Mouse (Mus musculus): Measurements from ENCODE around the gene Sult4a1. TPM values are rescaled to one million over a fixed set of nuclear protein-coding genes. Genes with fewer than 3 reads are reported as not detected.

Sult4a1 gene
- polyA plus RNA-seq, 1 experiment from 2014 or later = 29.1 TPM

DNA sequence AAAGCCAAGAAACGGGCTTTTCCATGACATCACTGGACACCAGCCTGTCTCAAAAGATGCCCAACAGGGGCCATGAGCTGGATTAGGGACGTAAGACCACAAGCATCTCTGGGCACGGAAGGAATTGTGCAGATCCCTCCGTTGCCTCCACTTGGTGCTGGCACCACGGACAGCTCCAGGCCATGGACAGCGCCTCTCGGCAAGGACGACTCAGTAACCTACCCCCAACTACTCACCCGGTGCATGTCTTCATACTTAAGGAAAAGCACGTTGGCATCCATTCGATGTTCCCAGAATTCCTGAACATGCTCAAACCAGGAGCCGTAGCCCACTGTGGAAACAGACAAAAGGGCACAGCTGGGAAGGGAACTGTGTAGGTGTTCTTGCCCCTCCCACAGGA, 19.2 kb downstream of the Sult4a1 start:
- Histone ChIP-seq H3K36me3 (no peaks in the 10 kb centered on the region), H3K4me1 (0 out of 2 replicates have a peak, but pooled peaks cover 3% of the 10 kb centered on the region), H3K27ac (no peak overlapping the region), H3K27me3 (peaks cover 3% of the 10 kb centered on the region; the same call in 1 of the 2 replicates), H3K9me3 (replicated peaks) (no peaks in the 10 kb centered on the region), H3K9ac (no peak overlapping the region), H3K4me2 (replicated peaks) (no peak overlapping the region), H3K4me3 (no peak overlapping the region)
- ATAC-seq (ENCODE audit: low FRiP score) = no peak
- 40% methylated on average over 12 of the region's 12 CpGs for WGBS

DNA sequence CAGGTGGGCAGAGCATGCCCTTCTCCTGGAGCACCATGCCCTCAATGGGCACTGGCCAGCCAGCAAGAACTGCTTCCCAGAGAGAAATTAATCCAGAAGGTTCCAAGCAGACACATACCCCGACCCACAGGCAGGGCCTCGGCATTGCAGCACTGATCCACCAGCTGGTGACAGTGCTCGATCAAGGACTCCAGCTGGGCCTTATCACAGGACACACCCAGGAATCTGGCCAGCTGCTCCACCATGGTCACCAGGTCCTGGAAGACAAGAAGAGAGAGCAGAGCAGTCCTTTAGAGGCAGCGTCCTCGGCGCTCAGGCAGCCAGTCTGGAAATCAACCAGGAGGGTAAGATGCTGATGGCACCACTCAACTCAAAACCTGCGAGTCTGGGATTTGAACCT, 25.5 kb downstream of the Sult4a1 start:
- 72% methylated on average over 7 of the region's 7 CpGs for WGBS
- H3K27ac ChIP-seq = no peak overlapping the region
- no peak for ATAC-seq (ENCODE audit: low FRiP score)

GRCm38 (mm10) chr15:84079519-84079918, 26.0 kb downstream of the Sult4a1 start:
- no peak for ATAC-seq (ENCODE audit: low FRiP score)
- Histone ChIP-seq H3K36me3 (peaks cover 6% of the 10 kb centered on the region; the same call in 1 of the 2 replicates), H3K27me3 (peaks cover 5% of the 10 kb centered on the region)

More for the DNA sequence above, 25.5 kb downstream of the Sult4a1 start:
- Histone ChIP-seq H3K4me3 (no peak overlapping the region), H3K4me1 (no peaks in the 10 kb centered on the region), H3K27me3 (peaks cover 1% of the 10 kb centered on the region; the same call in 1 of the 2 replicates), H3K36me3 (peaks cover 6% of the 10 kb centered on the region; the same call in 1 of the 2 replicates), H3K9me3 (replicated peaks) (no peaks in the 10 kb centered on the region), H3K4me2 (replicated peaks) (no peak overlapping the region), H3K9ac (no peak overlapping the region)

GRCm38 (mm10) chr15:84078667-84079066, 26.9 kb downstream of the Sult4a1 start:
- peaks cover 6% of the 10 kb centered on the region; the same call in 1 of the 2 replicates for H3K36me3 ChIP-seq
- 78% methylated on average over 13 of the region's 13 CpGs for WGBS
- H3K27me3 ChIP-seq = peaks cover 8% of the 10 kb centered on the region
- no peak overlapping the region for H3K27ac ChIP-seq
- no peaks in the 10 kb centered on the region for H3K9me3 ChIP-seq (replicated peaks)
- H3K9ac ChIP-seq = no peak overlapping the region
- H3K4me2 ChIP-seq (replicated peaks) = no peak overlapping the region
- H3K4me1 ChIP-seq = peaks cover 12% of the 10 kb centered on the region; the same call in 1 of the 2 replicates
- ATAC-seq (ENCODE audit: low FRiP score) = no peak
- no peak overlapping the region for H3K4me3 ChIP-seq

More at GRCm38 (mm10) chr15:84079519-84079918, 26.0 kb downstream of the Sult4a1 start:
- H3K4me2 ChIP-seq (replicated peaks) = no peak overlapping the region
- H3K9me3 ChIP-seq (replicated peaks) = no peaks in the 10 kb centered on the region
- H3K27ac ChIP-seq = no peak overlapping the region
- H3K9ac ChIP-seq = no peak overlapping the region
- H3K4me1 ChIP-seq = peaks cover 4% of the 10 kb centered on the region; the same call in 1 of the 2 replicates
- H3K4me3 ChIP-seq = no peak overlapping the region
- WGBS = 82% methylated on average over 2 of the region's 2 CpGs

DNA sequence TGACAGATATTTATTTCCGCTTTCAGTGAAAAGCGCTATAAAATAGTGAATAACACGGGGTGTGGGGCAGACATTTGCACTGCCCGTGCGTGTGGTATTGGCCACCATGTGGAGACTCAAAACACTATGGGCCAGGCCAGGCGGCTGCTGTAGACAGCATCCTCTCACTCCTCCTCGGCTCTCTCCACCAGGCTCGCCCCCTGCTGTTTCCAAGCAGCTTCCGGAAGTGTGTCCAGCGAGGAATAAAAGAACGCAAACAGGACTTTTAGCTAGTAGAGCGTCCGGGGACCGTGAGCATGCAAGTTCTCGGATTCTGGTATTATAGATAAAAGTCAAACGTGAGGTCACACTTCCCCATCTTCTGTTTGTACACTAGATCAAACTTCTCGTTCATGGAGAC, 28.4 kb downstream of the Sult4a1 start:
- no peak for ATAC-seq (ENCODE audit: low FRiP score)
- Histone ChIP-seq H3K9me3 (replicated peaks) (no peaks in the 10 kb centered on the region), H3K4me1 (peaks cover 14% of the 10 kb centered on the region; the same call in 1 of the 2 replicates), H3K9ac (no peak overlapping the region), H3K27me3 (peaks cover 17% of the 10 kb centered on the region), H3K4me2 (replicated peaks) (no peak overlapping the region), H3K36me3 (peaks cover 6% of the 10 kb centered on the region; the same call in 1 of the 2 replicates), H3K27ac (no peak overlapping the region), H3K4me3 (no peak overlapping the region)
- WGBS = 53% methylated on average over 17 of the region's 17 CpGs

DNA sequence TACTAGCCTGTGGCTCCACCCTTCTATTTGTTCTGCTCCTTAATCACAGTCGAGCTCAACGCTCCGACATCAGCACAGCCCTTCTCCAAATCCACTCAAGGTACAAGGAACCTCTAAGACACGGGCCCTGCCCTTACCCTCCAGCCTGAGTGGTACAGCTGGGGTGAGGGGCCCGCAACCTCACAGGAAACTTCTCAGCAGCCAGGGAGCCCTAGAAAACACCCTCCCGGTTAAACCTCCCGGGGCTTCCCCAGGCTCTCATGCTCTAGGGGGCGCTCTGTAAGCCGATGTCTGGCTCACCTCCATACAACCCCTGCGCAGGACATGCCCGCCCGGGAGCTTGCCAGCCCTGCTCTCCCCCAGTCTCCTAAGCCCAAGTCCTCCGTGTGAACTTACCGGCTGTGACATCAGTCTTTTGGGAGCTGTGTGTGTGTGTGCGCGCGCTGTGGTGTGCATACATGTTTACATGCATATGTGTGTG, 30.8 kb downstream of the Sult4a1 start:
- H3K27ac ChIP-seq = no peak overlapping the region
- 17% methylated on average over 17 of the region's 17 CpGs for WGBS
- no peaks in the 10 kb centered on the region for H3K9me3 ChIP-seq (replicated peaks)
- peaks cover 15% of the 10 kb centered on the region; the same call in 1 of the 2 replicates for H3K4me1 ChIP-seq
- no peak overlapping the region for H3K9ac ChIP-seq
- H3K4me3 ChIP-seq = no peak overlapping the region
- H3K4me2 ChIP-seq (replicated peaks) = peak overlapping the region; percentile 30
- H3K27me3 ChIP-seq = peaks cover 39% of the 10 kb centered on the region
- no peak for ATAC-seq (ENCODE audit: low FRiP score)
- peaks cover 2% of the 10 kb centered on the region; the same call in 1 of the 2 replicates for H3K36me3 ChIP-seq

DNA sequence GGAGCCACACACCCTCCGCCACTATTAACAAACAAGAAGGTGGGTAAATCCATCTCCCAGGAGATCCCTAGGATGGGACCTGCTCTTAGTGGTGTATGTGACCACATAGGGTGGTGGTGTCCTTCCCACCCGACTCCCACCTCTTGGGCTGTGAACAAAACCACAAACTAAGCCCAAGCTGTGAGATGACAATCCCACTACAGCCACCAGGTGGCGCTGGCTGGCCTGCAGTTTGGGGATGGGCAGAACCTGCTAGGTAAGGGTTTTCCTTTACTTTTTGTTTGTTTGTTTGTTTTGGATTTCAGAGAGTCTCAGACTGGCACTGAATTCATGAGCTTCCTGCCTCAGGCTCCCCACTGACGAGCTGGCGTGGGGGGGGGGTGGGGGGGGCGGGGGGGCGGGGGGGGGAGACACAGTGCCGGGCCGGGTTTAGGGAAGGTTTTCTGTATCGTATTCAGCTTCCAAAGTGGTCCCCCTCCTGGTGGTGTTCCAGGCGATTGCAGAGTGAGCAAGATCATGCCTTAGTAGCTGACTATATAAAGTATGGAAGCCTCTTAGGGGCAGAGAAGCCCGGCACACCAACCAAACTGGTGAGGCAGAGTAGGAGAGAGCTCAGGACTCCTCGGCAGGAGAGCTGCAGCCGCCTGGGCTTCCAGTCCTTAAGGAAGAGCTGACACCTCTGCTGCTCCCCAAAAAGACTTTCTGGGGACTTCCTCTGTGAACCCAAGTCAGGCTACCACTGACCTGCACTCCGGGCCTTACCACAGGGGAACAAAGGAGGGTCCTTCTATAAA, 31.4 kb downstream of the Sult4a1 start:
- peak overlapping the region; percentile 30 for H3K4me2 ChIP-seq (replicated peaks)
- peaks cover 21% of the 10 kb centered on the region; the same call in 1 of the 2 replicates for H3K4me1 ChIP-seq
- peaks cover 45% of the 10 kb centered on the region for H3K27me3 ChIP-seq
- no peak overlapping the region for H3K4me3 ChIP-seq
- ATAC-seq (ENCODE audit: low FRiP score) = no peak
- WGBS = 11% methylated on average over 13 of the region's 15 CpGs
- H3K36me3 ChIP-seq = no peaks in the 10 kb centered on the region
- no peaks in the 10 kb centered on the region for H3K9me3 ChIP-seq (replicated peaks)
- H3K27ac ChIP-seq = no peak overlapping the region
- no peak overlapping the region for H3K9ac ChIP-seq

DNA sequence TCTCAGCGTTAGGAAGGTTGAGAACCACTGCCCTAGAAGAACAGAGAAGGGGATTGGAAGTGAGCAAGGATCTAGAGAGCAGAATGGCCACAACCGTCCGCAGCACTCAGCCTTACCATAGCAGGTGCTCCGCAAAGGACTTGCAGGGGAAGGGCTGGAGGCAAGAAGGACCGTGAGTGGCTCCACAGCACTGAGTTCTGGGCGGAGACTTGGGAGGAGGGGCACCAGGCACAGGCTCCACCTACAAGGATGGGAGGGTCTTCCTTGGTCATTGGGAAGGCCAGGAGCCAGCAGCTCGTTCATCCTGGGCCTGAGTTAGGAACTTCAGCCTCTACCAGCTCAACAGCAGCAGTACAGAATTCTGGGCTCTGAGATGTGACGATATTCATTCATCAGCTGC, 32.5 kb downstream of the Sult4a1 start:
- 26% methylated on average over 8 of the region's 8 CpGs for WGBS
- ATAC-seq (ENCODE audit: low FRiP score) = no peak
- Histone ChIP-seq H3K4me2 (replicated peaks) (no peak overlapping the region), H3K27ac (no peak overlapping the region), H3K4me1 (peaks cover 27% of the 10 kb centered on the region; the same call in 1 of the 2 replicates), H3K27me3 (peaks cover 55% of the 10 kb centered on the region), H3K9me3 (replicated peaks) (no peaks in the 10 kb centered on the region), H3K4me3 (no peak overlapping the region), H3K36me3 (no peaks in the 10 kb centered on the region), H3K9ac (no peak overlapping the region)

DNA sequence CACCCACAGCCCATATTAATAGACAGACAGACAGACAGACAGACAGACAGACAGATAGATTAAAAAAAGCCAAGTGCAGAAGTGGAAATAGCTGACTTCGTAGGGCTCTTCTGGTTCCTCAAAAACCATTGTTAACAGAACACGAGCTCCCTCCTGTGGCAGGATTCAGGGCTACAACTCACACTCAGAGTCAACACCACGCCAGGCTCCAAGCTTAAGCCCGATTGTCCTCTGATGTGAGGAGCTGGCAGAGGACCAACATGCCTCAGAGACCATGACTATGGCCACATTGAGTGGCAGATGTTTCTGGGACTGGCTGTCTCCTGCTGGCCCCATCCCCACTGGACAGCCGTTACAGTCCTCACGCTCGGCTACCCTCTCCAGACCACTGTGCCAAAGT, 33.3 kb downstream of the Sult4a1 start:
- no peaks in the 10 kb centered on the region for H3K36me3 ChIP-seq
- no peak overlapping the region for H3K4me3 ChIP-seq
- H3K9ac ChIP-seq = no peak overlapping the region
- H3K9me3 ChIP-seq (replicated peaks) = no peaks in the 10 kb centered on the region
- no peak overlapping the region for H3K4me2 ChIP-seq (replicated peaks)
- H3K27ac ChIP-seq = no peak overlapping the region
- peak; percentile 61; the same call in 1 of the 2 replicates for ATAC-seq (ENCODE audit: low FRiP score)
- WGBS = 22% methylated on average over 7 of the region's 7 CpGs
- H3K4me1 ChIP-seq = peaks cover 27% of the 10 kb centered on the region; the same call in 1 of the 2 replicates
- peaks cover 63% of the 10 kb centered on the region for H3K27me3 ChIP-seq

- H3K4me1 ChIP-seq = peaks cover 28% of the 10 kb centered on the region
- no peak overlapping the region for H3K9ac ChIP-seq
- no peaks in the 10 kb centered on the region for H3K36me3 ChIP-seq
- 6% methylated on average over 13 of the region's 13 CpGs for WGBS
- H3K27ac ChIP-seq = no peak overlapping the region
- no peak for ATAC-seq (ENCODE audit: low FRiP score)
- no peak overlapping the region for H3K4me3 ChIP-seq
- H3K27me3 ChIP-seq = peaks cover 69% of the 10 kb centered on the region
- no peaks in the 10 kb centered on the region; the same call in 1 of the 2 replicates for H3K9me3 ChIP-seq (replicated peaks)
- peak overlapping the region; percentile 30 for H3K4me2 ChIP-seq (replicated peaks)
Measured at GRCm38 (mm10) chr15:84070116-84070676, 35.4 kb downstream of the Sult4a1 start.

- 11% methylated on average over 16 of the region's 16 CpGs for WGBS
- Histone ChIP-seq H3K4me1 (peaks cover 28% of the 10 kb centered on the region), H3K27ac (no peak overlapping the region), H3K9ac (no peak overlapping the region), H3K9me3 (replicated peaks) (no peaks in the 10 kb centered on the region; the same call in 1 of the 2 replicates), H3K36me3 (no peaks in the 10 kb centered on the region), H3K4me2 (replicated peaks) (peak overlapping the region; percentile 30), H3K27me3 (peaks cover 69% of the 10 kb centered on the region), H3K4me3 (no peak overlapping the region)
- ATAC-seq (ENCODE audit: low FRiP score) = no peak
Measured at GRCm38 (mm10) chr15:84069455-84070050, 36.0 kb downstream of the Sult4a1 start.

- Histone ChIP-seq H3K4me3 (no peak overlapping the region), H3K4me2 (replicated peaks) (no peak overlapping the region), H3K9me3 (replicated peaks) (peaks cover 4% of the 10 kb centered on the region; the same call in 1 of the 2 replicates), H3K9ac (no peak overlapping the region), H3K4me1 (peaks cover 18% of the 10 kb centered on the region), H3K27ac (no peak overlapping the region), H3K27me3 (peaks cover 47% of the 10 kb centered on the region), H3K36me3 (no peaks in the 10 kb centered on the region)
- no peak for ATAC-seq (ENCODE audit: low FRiP score)
- 63% methylated on average over 4 of the region's 4 CpGs for WGBS
Measured at GRCm38 (mm10) chr15:84065701-84066100, 39.9 kb downstream of the Sult4a1 start.

All from hindbrain, embryonic 12.5 days (tissue).